Mouse (Mus musculus) hindbrain, embryonic 11.5 days (tissue): ENCODE results near the gene Pln. TPM values are rescaled to one million over a fixed set of nuclear protein-coding genes. Genes with fewer than 3 reads are reported as not detected.
A peak's percentile ranks its signal among the peaks of the same experiment; 100 is the strongest.

Experiments used
- ATAC-seq: fragments of 200-750 bp; cut with Nextera tagmentation; 2 replicates; pipeline ENCODE4 v1.8.0; 2017; ENCODE audit warnings: mild to moderate bottlenecking, moderate TSS enrichment, moderate library complexity; ENCODE audit not compliant: low FRiP score
- DNase-seq: peaks from one replicate; pipeline ENCODE4 v3.0.0-alpha.2; 2015; ENCODE audit warnings: low spot score
- H3K27ac ChIP-seq: fragments of 300-500 bp; sonication (generic); 2 replicates; pipeline ENCODE4 v1.5.1; 2014; ENCODE audit warnings: mild to moderate bottlenecking, low read depth, low read length
- H3K27me3 ChIP-seq: fragments of 300-500 bp; sonication (generic); 2 replicates; pipeline ENCODE4 v1.6.1; 2014; ENCODE audit warnings: mild to moderate bottlenecking, low read length, moderate library complexity, mixed read lengths; ENCODE audit not compliant: control insufficient read depth, insufficient read depth
- H3K36me3 ChIP-seq: fragments of 300-500 bp; sonication (generic); 2 replicates; pipeline ENCODE4 v1.6.1; 2014; ENCODE audit warnings: mild to moderate bottlenecking, low read length, moderate library complexity, mixed read lengths; ENCODE audit not compliant: control insufficient read depth, insufficient read depth
- H3K4me1 ChIP-seq: fragments of 300-500 bp; sonication (generic); replicated peaks from 2 replicates; pipeline ENCODE4 v1.6.1; 2014; ENCODE audit warnings: low read length, mixed read lengths; ENCODE audit not compliant: control insufficient read depth, insufficient read depth
- H3K4me2 ChIP-seq: fragments of 300-500 bp; sonication (generic); replicated peaks from 2 replicates; pipeline ENCODE4 v1.6.1; 2014; ENCODE audit warnings: mild to moderate bottlenecking, low read depth, low read length
- H3K4me3 ChIP-seq: fragments of 300-500 bp; sonication (generic); 2 replicates; pipeline ENCODE4 v1.5.1; 2014; ENCODE audit warnings: low read depth, low read length
- H3K9ac ChIP-seq: fragments of 300-500 bp; sonication (generic); 2 replicates; pipeline ENCODE4 v1.6.1; 2014; ENCODE audit warnings: low read depth, low read length
- H3K9me3 ChIP-seq: fragments of 300-500 bp; sonication (generic); 2 replicates; pipeline ENCODE4 v1.6.1; 2016; ENCODE audit warnings: low read length; ENCODE audit not compliant: control insufficient read depth
- WGBS: fragments of 180-500 bp; shearing (Covaris S2); extraction: QIAGEN DNeasy Blood & Tissue Kit; methylation state at CpG from one replicate; pipeline ENCODE4 v1.1.7; 2014; 5-methylcytosine and 5-hydroxymethylcytosine counted together
- polyA plus RNA-seq: library from polyadenylated mRNA; unstranded; fragments of >200 nt; fragmentation: Nextera tagmentation; extraction: Ambion mirVana; gene quantifications from 2 replicates; pipeline ENCODE4 v1.2.1, GENCODE M21; 2014

Gene Pln
- 1.5 and 1.7 TPM in 2 replicates for polyA plus RNA-seq

GRCm38 (mm10) chr10:53337162-53337923 is at the start of gene Pln:
Gene Pln, plus strand, starts transcription at chr10:53337667.
- Histone ChIP-seq H3K4me1 (no peaks in the 10 kb centered on the region), H3K27me3 (no peaks in the 10 kb centered on the region), H3K36me3 (no peaks in the 10 kb centered on the region), H3K4me2 (no peak within 1 kb of the TSS), H3K27ac (no peak within 1 kb of the TSS), H3K9ac (no peak within 1 kb of the TSS), H3K4me3 (no peak within 1 kb of the TSS), H3K9me3 (no peaks in the 10 kb centered on the region)
- DNase-seq (no peak), ATAC-seq (no peak)
- 84% methylated on average over 6 of the region's 6 CpGs for WGBS

DNA sequence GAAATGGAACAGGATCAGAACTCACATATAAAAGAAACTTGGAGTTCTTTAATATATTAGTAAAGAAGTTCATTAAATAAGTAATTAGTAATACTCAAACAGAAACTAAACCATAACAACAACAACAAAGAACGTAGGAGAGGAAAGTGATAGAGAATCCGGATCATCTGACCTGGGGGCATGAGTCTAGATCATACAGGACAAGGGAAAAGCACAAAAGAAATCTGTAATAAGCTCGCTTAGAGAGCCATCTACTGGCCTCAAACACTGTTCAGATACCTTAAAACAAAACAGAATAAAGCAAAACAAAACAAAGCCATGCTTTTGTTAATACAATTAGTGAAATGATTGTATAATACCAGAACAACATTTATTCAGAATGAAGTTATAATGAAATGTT is 31.6 kb upstream of the Pln start:
- DNase-seq (no peak), ATAC-seq (peak; percentile 45; the same call in 1 of the 2 replicates)
- 50% methylated on average over 3 of the region's 3 CpGs for WGBS
- no peak overlapping the region for H3K9ac ChIP-seq
- H3K27me3 ChIP-seq, result no peaks in the 10 kb centered on the region
- H3K36me3 ChIP-seq, result no peaks in the 10 kb centered on the region
- H3K27ac ChIP-seq, result no peak overlapping the region
- no peaks in the 10 kb centered on the region for H3K9me3 ChIP-seq
- no peaks in the 10 kb centered on the region for H3K4me1 ChIP-seq
- H3K4me2 ChIP-seq, result no peak overlapping the region
- H3K4me3 ChIP-seq, result no peak overlapping the region

DNA sequence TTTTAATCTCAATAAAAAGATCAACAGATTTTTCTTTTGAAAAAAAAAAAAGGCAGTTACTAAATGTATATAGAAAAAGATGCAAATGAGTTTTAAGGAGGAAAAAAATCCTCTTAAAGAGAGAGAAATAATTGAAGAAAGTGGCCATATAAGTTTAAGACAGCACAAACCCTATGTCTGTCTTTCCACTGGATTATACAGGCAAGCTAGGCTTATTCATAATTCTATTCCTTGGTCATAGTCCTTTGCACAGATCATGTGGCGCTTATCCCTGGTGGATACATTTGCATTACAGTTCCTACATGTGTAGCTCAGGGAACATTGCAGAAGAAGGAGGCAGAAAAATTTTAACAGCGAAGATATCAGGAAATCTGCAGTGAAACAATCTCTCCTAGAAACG is 30.8 kb upstream of the Pln start:
- Histone ChIP-seq H3K4me2 (no peak overlapping the region), H3K9ac (no peak overlapping the region), H3K9me3 (no peaks in the 10 kb centered on the region), H3K36me3 (no peaks in the 10 kb centered on the region), H3K4me3 (no peak overlapping the region), H3K27me3 (no peaks in the 10 kb centered on the region), H3K27ac (no peak overlapping the region), H3K4me1 (no peaks in the 10 kb centered on the region)
- no peak for ATAC-seq
- 89% methylated on average over 3 of the region's 3 CpGs for WGBS
- DNase-seq, result no peak

GRCm38 (mm10) chr10:53323367-53323766 is 14.1 kb upstream of the Pln start:
- no peak overlapping the region for H3K4me3 ChIP-seq
- no peaks in the 10 kb centered on the region for H3K9me3 ChIP-seq
- H3K27ac ChIP-seq, result no peak overlapping the region
- ATAC-seq, result no peak
- no peak for DNase-seq
- no peak overlapping the region for H3K9ac ChIP-seq
- no peaks in the 10 kb centered on the region for H3K27me3 ChIP-seq
- H3K36me3 ChIP-seq, result no peaks in the 10 kb centered on the region
- no peak overlapping the region for H3K4me2 ChIP-seq
- no peaks in the 10 kb centered on the region for H3K4me1 ChIP-seq

DNA sequence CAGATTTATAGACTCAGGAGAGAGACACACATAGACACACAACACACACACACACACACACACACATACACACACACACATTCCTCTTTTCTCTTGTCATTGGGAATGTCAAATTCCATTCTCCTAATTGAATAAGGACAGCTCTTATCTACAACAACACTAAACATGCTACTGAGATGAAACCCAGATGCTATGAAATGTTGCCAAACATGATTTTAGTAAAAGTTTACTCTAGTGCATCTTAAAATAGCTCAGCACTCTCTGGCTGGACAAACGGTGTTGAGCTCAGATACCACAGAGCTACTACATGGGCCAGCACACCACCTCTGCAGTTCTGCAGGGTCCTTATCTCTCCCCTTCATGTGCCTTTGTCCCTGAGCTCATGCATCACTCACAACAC is 12.8 kb upstream of the Pln start:
- ATAC-seq, result no peak

DNA sequence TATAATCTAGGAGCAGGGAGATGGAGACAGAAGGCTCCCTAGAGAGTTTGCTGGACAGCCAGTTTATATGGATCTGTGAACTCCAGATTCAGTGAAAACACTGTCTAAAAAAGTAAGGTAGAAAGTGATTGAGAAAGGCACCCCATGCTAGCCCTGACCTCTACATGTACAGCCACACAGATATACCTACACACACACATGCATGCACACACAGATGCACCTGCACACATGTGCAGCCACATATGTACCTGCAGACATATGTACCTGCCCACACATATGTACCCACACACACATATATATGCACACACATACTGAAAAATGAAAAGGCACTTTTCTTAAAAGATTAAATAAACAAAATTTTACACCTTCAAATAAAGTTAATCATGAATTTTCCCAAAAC is 11.1 kb upstream of the Pln start:
- no peaks in the 10 kb centered on the region for H3K36me3 ChIP-seq
- no peaks in the 10 kb centered on the region for H3K27me3 ChIP-seq
- no peak overlapping the region for H3K4me3 ChIP-seq
- no peak overlapping the region for H3K27ac ChIP-seq
- ATAC-seq (no peak), DNase-seq (no peak)
- no peaks in the 10 kb centered on the region for H3K9me3 ChIP-seq
- H3K4me2 ChIP-seq, result no peak overlapping the region
- H3K4me1 ChIP-seq, result no peaks in the 10 kb centered on the region
- H3K9ac ChIP-seq, result no peak overlapping the region

More for the DNA sequence above, 12.8 kb upstream of the Pln start:
- Histone ChIP-seq H3K4me1 (no peaks in the 10 kb centered on the region), H3K9me3 (no peaks in the 10 kb centered on the region), H3K27me3 (no peaks in the 10 kb centered on the region), H3K9ac (no peak overlapping the region), H3K27ac (no peak overlapping the region), H3K36me3 (no peaks in the 10 kb centered on the region), H3K4me3 (no peak overlapping the region), H3K4me2 (no peak overlapping the region)
- WGBS, result 94% methylated on average over 1 of the region's 1 CpGs
- no peak for DNase-seq

- no peaks in the 10 kb centered on the region for H3K9me3 ChIP-seq
- no peaks in the 10 kb centered on the region for H3K4me1 ChIP-seq
- H3K36me3 ChIP-seq, result no peaks in the 10 kb centered on the region
- WGBS, result 91% methylated on average over 3 of the region's 3 CpGs
- ATAC-seq, result no peak
- no peak overlapping the region for H3K4me2 ChIP-seq
- DNase-seq, result no peak
- no peaks in the 10 kb centered on the region for H3K27me3 ChIP-seq
- no peak overlapping the region for H3K27ac ChIP-seq
- no peak overlapping the region for H3K9ac ChIP-seq
- H3K4me3 ChIP-seq, result no peak overlapping the region
Observed at GRCm38 (mm10) chr10:53329257-53329656, 8.2 kb upstream of the Pln start.

DNA sequence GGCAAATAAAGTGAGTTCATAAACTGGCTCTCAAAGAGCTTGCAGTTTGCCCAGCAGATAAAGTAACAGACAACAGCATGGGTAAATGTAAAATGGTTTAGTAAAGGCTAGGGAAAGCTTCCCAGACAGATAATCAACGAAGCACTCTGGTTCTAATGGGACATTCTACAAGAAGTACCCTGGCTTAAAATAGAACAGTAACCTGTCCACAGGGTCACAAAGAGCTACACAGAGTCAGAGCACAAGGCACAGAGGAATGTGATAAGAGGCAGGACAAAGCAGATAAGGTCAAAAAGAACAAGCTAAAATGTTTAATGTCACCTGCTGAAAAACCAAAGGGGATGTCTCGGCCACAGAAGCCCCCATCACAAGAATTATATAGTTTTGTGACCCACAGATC is 4.7 kb upstream of the Pln start:
- Histone ChIP-seq H3K9ac (no peak overlapping the region), H3K27me3 (no peaks in the 10 kb centered on the region), H3K27ac (no peak overlapping the region), H3K4me2 (no peak overlapping the region), H3K4me3 (no peak overlapping the region), H3K36me3 (no peaks in the 10 kb centered on the region), H3K9me3 (no peaks in the 10 kb centered on the region), H3K4me1 (no peaks in the 10 kb centered on the region)
- ATAC-seq (no peak), DNase-seq (no peak)
- 90% methylated on average over 2 of the region's 2 CpGs for WGBS

DNA sequence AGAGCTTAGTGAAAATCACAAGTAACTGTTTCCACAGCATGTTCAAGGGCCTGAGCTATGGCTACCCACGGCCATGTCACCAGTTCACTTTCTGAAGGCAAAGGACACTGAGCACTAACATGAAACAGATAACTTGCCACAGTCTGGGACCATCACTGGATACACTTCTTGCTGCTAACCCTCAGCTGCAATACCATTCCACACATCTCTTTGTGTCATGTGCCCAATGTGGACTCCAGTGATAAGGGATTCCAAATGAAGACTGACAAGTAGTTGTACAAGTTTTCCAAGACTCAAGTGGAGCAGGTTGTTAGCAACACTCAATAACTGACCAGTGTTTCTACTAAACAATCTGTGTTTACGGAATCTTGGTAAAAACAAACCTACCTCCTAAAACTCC is 2.2 kb upstream of the Pln start:
- Histone ChIP-seq H3K4me2 (no peak overlapping the region), H3K9ac (no peak overlapping the region), H3K36me3 (no peaks in the 10 kb centered on the region), H3K27me3 (no peaks in the 10 kb centered on the region), H3K4me1 (no peaks in the 10 kb centered on the region), H3K4me3 (no peak overlapping the region), H3K27ac (no peak overlapping the region), H3K9me3 (no peaks in the 10 kb centered on the region)
- ATAC-seq, result no peak
- no peak for DNase-seq
- WGBS, result 86% methylated on average over 2 of the region's 2 CpGs
